Mouse (Mus musculus): ENCODE measurements at regions not wholly inside any gene's neighbourhood (a gene's known extent, or its start where the extent isn't known, plus 50 kb on each side); places are given as distances from the start of the nearest gene placed in this dataset.

DNA sequence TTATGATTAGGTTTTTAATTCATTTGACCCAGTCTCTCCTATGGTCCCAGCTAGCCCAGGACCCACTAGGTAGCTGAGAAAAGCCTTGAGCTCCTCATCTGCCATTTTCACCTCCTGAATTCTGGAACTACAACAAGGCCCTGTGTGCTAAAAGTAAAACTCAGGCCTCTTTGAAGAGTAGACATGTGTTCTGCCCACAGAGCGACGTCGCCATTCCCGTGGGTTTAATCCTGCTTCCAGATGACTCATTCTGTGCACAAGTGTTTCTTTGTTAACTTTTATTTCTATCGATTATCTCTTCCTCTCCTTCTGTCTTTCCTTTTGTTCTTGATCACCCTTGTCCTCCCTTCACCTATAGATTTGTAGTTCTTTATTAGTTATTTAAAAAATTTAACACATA is 1046.7 kb upstream of the Apob start:
- no peak for DNase-seq (ENCODE audit: low spot score)

DNA sequence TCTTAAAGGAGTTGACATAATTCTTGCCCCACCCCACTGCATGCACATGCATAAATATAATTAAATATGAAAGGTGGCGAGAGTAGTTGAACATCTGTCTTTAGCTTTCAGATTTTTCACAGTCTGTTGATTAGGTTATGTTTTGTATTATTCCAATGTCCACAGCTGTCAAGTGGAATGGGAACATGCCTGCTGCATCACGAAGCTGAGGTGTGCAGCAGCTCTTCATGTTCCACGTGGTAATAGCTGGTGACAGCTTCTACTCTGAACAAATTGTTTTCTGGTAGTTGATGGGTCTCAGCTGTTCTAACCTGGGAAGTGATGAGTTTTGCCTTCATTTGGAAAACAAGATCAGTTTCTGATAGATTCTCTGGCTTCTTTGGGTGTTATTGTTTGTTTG is 1020.8 kb upstream of the Apob start:
- DNase-seq (ENCODE audit: low spot score): no peak

GRCm38 (mm10) chr12:6984664-6985063 is 992.8 kb upstream of the Apob start:
- DNase-seq (ENCODE audit: low spot score): no peak

- DNase-seq (ENCODE audit: low spot score): no peak
Measured at GRCm38 (mm10) chr12:7028447-7028846, 949.0 kb upstream of the Apob start.

DNA sequence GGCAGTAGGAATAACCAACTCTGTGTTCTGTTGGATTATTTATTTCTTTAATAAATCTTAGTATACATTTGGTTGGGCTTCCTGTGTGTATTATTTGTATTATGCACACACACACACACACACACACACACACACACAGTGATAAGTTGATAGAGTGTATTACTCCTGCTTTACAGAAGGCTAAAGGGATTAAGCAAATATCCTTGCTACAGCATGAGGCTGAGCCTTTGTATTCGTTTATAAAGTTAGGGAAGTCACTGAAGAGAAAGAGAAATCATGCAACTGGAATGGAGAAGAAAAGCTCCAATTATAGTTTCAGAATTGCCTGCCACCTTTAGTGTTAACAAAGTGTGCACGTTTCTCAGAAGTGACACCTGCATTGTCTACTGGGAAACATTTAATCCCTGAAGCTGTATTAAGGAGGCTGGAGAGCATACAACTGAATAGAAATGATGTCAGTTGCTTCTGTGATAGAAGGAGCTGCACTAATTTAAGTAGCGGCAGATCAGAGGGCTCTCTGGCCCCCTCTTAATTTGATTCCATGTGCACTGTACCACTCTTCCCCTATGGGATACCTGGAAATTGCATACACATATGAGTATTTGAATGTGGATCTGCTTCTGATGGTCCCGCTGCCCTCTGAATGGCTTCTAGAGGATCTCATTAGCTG is 947.9 kb upstream of the Apob start:
- DNase-seq (ENCODE audit: low spot score): no peak

DNA sequence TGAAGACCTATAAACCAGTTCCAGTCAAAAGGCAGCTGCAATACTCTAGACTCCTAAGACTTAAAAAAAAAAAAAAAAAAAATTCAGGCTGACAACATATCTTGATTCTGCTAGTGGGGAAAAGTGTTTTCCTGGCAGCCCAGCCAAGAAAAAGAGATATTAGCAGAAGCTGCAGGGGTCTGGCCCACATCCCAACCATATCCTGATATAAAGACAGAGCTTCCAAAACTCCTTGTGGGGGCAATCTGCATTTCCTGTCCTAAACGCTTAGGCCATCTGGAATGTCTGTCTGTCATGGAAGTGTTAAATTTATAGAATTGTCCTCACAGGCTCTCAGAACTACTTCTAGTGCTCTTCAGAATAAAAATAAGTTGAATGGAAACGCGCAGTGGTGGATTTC is 926.7 kb upstream of the Apob start:
- no peak for DNase-seq (ENCODE audit: low spot score)

GRCm38 (mm10) chr12:7054575-7054974 is 922.9 kb upstream of the Apob start:
- peak; percentile 4 for DNase-seq (ENCODE audit: low spot score)

- peak; percentile 1 for DNase-seq (ENCODE audit: low spot score)
Measured at GRCm38 (mm10) chr12:7094582-7094981, 882.9 kb upstream of the Apob start.

GRCm38 (mm10) chr12:7095440-7095839 is 882.0 kb upstream of the Apob start:
- no peak for DNase-seq (ENCODE audit: low spot score)

DNA sequence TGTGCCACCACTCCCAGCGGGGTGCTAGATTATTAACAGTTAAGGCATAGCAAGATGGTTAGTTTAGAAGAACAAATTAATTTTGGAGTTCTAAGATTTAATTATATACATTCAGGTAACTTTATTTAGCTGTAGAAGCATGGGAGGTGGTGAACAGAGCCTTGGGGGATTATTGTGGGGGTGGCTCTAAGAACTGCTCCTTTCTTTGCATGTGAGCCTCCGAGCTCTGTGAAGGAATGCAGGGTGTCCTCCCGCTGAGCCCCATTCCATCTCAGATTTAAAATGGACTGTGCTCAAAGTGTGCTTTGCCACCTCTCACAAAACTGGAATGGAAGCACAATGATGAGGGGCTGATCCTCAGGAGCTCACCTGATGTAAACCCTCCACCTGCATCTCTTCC is 881.2 kb upstream of the Apob start:
- DNase-seq (ENCODE audit: low spot score): no peak

DNA sequence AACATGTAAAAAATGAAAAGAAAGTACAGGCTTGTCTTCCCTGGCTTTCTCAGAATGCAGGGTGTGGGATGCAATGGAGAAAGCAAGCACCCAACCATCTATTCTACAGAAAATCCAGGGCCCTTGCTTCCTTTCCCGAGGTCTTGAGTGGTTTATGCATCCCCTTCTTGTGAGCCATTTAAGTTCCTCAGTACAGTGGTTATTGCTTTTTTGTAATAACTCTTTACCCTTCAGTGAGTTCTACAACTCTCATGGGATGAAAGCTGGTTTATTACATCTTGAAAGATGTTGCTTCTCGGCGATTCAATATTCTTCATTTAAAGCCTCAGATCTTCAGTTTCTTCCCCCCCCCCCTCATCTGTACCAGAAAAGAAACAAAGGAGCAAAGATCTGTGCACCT is 838.4 kb upstream of the Apob start:
- no peak for DNase-seq (ENCODE audit: low spot score)
